Mouse (Mus musculus) frontal cortex, postnatal 14 days (tissue): ENCODE measurements around the gene Lrrc2.

Source experiments
- DNase-seq, 2 experiments: peaks; one replicate each; pipeline ENCODE4 v3.0.0; 2022; ENCODE audit warnings: low spot score in 2 of 2

The Lrrc2 gene

GRCm38 (mm10) chr9:110947900-110948299 lies 3.4 kb upstream of the Lrrc2 start:
- no peak for DNase-seq

GRCm38 (mm10) chr9:110948813-110949310 lies 2.5 kb upstream of the Lrrc2 start:
- DNase-seq, result no peak

- no peak for DNase-seq
Measured at GRCm38 (mm10) chr9:110950109-110950508, 1.2 kb upstream of the Lrrc2 start.

- DNase-seq, result no peak
Measured at GRCm38 (mm10) chr9:110951866-110952265, 521 bp downstream of the Lrrc2 start.

DNA sequence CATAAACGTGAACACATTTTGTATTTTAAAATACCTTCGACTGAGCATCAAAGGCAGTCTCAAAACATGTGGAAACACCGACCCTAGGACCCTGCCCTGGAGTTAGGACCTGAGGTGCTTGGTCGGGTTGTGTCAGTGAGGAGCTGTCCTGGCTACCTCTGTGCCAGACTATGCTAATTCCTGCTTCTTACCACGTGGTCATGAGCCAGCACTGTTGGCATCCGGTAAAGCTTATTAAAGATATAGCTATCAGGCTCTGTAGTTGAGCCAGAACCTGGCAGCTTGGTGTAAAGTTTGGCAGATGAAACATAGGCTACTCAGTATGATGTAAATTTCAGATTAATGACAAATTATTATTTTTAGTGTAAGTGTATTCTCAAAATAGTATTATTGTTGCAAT lies 1.1 kb downstream of the Lrrc2 start:
- DNase-seq, result no peak

- no peak for DNase-seq
Measured at GRCm38 (mm10) chr9:110952931-110953549, 1.7 kb downstream of the Lrrc2 start.

DNA sequence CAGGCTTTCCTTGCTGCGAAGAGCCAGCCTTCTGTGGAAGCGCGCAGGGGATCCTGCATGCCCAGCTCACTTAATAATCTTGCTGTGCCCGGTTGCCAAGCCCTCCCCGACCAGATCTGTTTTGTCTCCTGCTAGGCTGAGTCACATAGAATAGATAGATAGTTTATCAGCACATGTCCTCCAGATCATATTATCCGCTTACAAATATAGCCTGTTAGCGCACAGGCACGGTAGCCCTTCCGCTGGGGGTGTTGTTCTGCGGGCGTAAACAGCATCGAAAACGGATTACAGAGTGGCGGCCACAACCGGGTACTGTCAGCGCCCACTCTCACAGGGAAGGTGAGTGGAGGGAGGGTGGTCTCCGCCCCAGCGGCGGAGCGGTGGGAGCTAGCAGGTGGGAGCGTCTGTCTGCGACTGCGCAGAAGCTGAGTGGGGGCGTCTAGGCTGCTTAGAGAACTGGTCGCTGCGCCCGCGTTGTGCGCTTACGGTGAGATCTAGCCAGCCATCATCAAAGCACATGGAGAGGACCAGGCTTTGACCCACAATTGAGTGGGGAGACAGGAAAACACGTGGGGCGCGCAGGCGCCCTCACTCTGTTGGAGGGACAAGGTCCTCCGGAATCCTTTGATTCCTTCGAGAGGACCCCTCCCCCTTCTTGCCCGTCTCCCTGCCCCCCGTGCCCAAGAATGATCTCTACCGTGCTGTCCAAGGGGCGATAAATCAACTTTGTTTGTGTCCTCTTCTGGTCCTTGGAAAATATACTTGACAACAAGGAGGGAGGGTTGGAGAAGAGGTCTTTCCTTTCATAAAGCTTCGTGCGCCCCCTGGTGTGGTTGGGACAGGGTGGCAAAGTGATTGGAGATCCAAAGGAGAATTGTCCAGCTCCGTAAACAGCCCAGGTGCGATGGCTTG lies 2.5 kb downstream of the Lrrc2 start:
- DNase-seq, result peak; percentile 34 to 65

- DNase-seq, result no peak
Measured at GRCm38 (mm10) chr9:110954681-110955445, 3.5 kb downstream of the Lrrc2 start.

DNA sequence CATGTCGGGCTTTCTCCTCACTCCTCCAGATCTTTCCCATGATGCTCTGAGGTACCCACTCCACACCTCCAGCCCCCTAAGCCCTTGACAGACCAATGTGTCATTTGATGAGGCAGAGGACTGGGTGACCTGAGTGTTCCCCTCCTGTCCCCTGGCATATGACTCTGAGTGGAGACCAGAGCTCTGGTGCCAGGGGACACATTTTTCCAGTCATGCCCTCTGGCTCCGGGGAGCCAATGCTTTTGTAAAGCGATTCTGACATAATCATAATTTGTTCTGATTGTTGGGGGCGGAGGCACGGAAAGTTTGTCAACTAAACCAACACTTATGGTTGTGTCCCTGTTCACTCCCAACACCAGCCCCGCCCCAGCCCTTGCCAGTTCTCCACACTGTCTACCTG lies 4.6 kb downstream of the Lrrc2 start:
- no peak for DNase-seq

GRCm38 (mm10) chr9:110959669-110960068 lies 8.3 kb downstream of the Lrrc2 start:
- DNase-seq, result no peak

GRCm38 (mm10) chr9:110960230-110961149 lies 9.1 kb downstream of the Lrrc2 start:
- DNase-seq, result no peak

- DNase-seq, result no peak
Measured at GRCm38 (mm10) chr9:110961386-110961785, 10.0 kb downstream of the Lrrc2 start.

GRCm38 (mm10) chr9:110963566-110964115 lies 12.3 kb downstream of the Lrrc2 start:
- DNase-seq, result no peak

DNA sequence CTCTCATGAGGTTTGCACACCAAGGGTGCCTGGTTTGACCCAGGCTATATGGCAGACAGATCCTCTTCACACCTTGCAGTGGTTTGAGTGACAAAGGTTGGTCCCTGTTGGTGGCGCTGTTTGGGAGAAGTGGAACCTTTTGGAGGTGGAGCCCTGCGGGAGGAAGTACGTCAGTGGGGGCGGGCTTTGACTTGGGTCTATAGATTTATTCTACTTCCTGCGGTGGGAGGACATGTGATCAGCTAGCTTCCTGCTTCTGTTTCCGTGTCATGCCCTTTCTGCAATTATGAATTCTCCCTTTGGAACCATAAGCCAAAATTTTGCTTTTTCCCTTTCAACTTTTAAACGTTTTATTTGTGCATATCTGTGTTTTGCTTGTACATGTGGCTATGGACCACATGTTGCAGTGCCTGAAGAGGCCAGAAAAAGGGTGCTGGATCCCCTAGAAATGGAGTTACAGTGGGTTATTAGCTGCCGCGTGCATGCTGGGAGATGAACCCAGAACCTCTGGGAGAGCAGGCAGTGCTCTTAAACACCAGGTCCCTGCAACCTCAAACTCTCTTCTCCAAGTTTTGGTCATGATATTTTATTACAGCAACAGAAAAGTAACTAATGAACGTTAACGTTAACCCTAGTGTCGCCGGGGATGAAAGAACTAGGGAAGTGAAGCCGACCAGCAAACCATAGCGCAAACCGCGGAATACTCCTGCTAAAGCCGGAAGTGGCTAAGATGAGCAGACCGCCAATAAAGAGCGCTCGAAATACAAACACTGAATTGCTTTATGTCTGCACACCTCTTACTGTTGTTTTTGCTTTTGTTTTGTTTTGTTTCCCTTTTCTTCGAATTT lies 13.9 kb downstream of the Lrrc2 start:
- no peak for DNase-seq

DNA sequence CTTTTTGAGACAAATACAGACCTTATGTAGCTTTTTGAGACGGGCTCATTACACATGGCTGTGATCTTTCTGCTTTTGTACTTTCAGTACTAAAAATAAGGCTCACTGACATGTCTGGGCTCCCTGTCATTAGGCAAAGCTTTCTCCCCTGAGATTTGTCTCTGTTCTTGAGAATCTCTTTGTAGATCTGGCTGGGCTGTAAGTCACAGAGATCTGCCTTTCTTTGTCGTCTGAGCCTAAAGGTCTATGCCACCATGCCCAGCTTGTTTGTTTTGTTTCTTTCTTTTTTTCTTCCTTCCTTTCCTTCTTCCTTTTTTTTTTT lies 14.5 kb downstream of the Lrrc2 start:
- no peak for DNase-seq

GRCm38 (mm10) chr9:110979411-110979810 lies 28.1 kb downstream of the Lrrc2 start:
- DNase-seq, result no peak

DNA sequence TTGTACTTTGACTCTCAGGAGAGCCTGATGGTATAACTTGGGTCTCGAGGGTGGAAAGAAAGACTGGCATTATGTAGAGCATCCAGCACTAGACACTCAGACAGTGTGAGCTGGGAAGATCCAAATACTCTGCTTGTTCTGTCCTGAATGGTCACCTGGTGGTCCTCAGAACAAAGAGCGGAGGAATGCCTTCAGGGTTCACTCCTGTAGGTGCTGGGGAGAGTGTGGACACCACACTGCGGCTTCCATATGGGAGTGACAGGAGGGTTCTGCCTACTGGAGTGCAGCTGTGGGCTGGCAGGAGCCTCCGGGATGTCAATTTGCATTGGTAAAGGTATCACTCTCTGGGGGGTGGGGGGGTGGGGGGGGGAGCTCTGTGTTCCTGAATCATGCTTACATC lies 31.0 kb downstream of the Lrrc2 start:
- DNase-seq, result no peak

DNA sequence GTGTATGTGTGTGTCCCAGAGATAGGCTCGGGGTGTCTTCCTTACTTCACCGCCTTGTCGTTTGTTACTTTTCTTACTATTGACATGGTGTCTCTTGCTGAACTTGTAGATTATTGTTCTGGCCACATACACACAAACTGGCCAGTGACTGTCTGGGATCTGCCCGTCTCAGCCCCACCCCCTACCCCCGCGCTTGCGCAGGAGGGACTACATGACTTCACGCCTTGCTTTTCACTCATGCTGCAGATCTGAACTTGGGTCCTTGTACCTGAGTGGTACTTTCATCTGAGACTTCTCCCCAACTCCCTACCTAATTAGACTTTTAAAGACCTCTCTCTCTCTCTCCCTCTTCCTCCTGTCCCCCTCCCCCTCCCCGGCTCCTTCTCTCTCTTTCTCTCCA lies 32.8 kb downstream of the Lrrc2 start:
- DNase-seq, result no peak

DNA sequence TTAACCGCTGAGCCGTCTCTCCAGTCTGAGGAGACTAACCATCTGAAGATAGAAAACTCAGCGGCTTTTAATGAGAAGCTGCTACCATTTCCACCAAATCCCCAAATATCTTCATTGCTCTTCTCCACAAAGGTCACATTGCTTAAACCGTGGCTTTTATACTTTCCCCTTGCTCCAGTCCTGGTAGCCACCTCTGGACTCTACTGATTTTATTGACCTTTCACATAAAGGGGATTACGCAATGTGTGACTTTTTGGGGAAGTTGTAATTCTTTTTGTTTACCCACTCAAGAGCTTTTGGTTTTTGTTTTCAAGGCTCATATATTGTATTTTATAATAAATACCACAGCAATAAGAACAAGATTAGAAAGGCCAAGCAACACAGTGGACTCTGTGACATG lies 34.2 kb downstream of the Lrrc2 start:
- no peak for DNase-seq

DNA sequence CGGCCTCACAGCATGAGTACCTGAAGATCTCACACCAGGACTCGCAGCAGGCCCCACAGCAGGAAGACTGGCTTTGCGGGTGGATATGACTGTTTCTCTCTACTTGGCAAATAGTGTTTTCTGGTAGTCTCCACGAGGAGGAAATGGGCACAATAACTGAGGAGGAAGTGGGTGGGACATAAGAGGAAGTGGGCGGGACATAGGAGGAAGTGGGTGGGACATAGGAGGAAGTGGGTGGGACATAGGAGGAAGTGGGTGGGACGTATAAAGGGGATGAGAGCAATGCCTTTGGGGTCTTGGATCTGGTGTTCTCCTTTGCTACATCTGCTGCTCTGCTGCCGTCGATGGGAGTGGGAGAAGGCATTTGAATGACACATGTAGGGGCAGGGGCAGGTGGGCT lies 34.6 kb downstream of the Lrrc2 start:
- DNase-seq, result no peak
